Mouse (Mus musculus) MEL (cell line): ENCODE data around the gene Cacfd1. TPM values are rescaled to one million over a fixed set of nuclear protein-coding genes. Genes with fewer than 3 reads are reported as not detected.

Source experiments
- DNase-seq: peaks from one replicate; pipeline ENCODE4 v3.0.0; 2011; ENCODE audit warnings: low read depth, low spot score
- H3K27ac ChIP-seq: 2 replicates; pipeline ENCODE4 v1.5.1; 2012; ENCODE audit warnings: low read depth, mild to moderate bottlenecking, control low read depth, low read length, moderate library complexity; ENCODE audit not compliant: control insufficient read depth
- H3K27me3 ChIP-seq, 2 experiments: fragments of 150-350 bp in 1 of 2; sonication (generic) in 1 of 2; 2 replicates each; pipeline ENCODE4 v1.6.1; 2012; ENCODE audit warnings: low read length in 2 of 2, mild to moderate bottlenecking in 2 of 2, improper control_type of control experiment in 1 of 2, moderate library complexity in 1 of 2; ENCODE audit not compliant: insufficient read depth in 2 of 2, control insufficient read depth in 1 of 2
- H3K36me3 ChIP-seq, 2 experiments: 2 replicates each; pipeline ENCODE4 v1.6.1; 2012 to 2014; ENCODE audit warnings: low read length in 2 of 2, improper control_type of control experiment in 1 of 2, inconsistent platforms in 1 of 2, mild to moderate bottlenecking in 1 of 2; ENCODE audit not compliant: insufficient read depth in 2 of 2, control insufficient read depth in 1 of 2
- H3K4me1 ChIP-seq, 2 experiments: fragments of 150-350 bp in 1 of 2; sonication (generic) in 1 of 2; 2 replicates each; pipeline ENCODE4 v1.6.1; 2012; ENCODE audit warnings: low read length in 2 of 2, improper control_type of control experiment in 1 of 2, mild to moderate bottlenecking in 1 of 2; ENCODE audit not compliant: insufficient read depth in 2 of 2, control insufficient read depth in 1 of 2
- H3K4me3 ChIP-seq, 2 experiments: fragments of 150-350 bp in 1 of 2; sonication (generic) in 1 of 2; 2 replicates each; pipeline ENCODE4 v1.5.1; 2012; ENCODE audit warnings: low read depth in 2 of 2, low read length in 2 of 2, mild to moderate bottlenecking in 2 of 2, moderate library complexity in 2 of 2, control low read depth in 1 of 2, improper control_type of control experiment in 1 of 2; ENCODE audit not compliant: control insufficient read depth in 1 of 2, insufficient read depth in 1 of 2
- H3K79me2 ChIP-seq: 2 replicates; pipeline ENCODE4 v1.6.1; 2012; ENCODE audit warnings: mild to moderate bottlenecking, low read length, moderate library complexity; ENCODE audit not compliant: control insufficient read depth, poor library complexity, insufficient read depth
- H3K9ac ChIP-seq: 2 replicates; pipeline ENCODE4 v1.6.1; 2012; ENCODE audit warnings: low read depth, mild to moderate bottlenecking, control low read depth, low read length, moderate library complexity; ENCODE audit not compliant: control insufficient read depth, poor library complexity, severe bottlenecking
- H3K9me3 ChIP-seq: fragments of 150-350 bp; sonication (generic); replicated peaks from 2 replicates; pipeline ENCODE4 v1.6.1; 2012; ENCODE audit warnings: mild to moderate bottlenecking, low read length, improper control_type of control experiment, moderate library complexity; ENCODE audit not compliant: insufficient read depth
- BHLHE40 ChIP-seq: IDR thresholded peaks from 2 replicates; pipeline ENCODE4 v1.6.1; 2012; ENCODE audit warnings: low read depth, mild to moderate bottlenecking, inconsistent platforms, low read length, improper control_type of control experiment, borderline replicate concordance
- CHD1 ChIP-seq: IDR thresholded peaks from 2 replicates; pipeline ENCODE4 v1.6.1; 2012; ENCODE audit warnings: low read depth, mild to moderate bottlenecking, inconsistent platforms, low read length, improper control_type of control experiment
- CHD2 ChIP-seq: IDR thresholded peaks from 2 replicates; pipeline ENCODE4 v1.6.1; 2011; ENCODE audit warnings: low read length, improper control_type of control experiment
- CTCF ChIP-seq, 3 experiments: IDR thresholded peaks in 2 of 3; conservative IDR thresholded peaks in 1 of 3; 2 replicates each; pipeline ENCODE4 v1.5.1; 2011 to 2012; ENCODE audit warnings: low read length in 3 of 3, low read depth in 2 of 3, mild to moderate bottlenecking in 2 of 3, improper control_type of control experiment in 1 of 3, inconsistent platforms in 1 of 3, mixed read lengths in 1 of 3, moderate library complexity in 1 of 3; ENCODE audit not compliant: control insufficient read depth in 1 of 3, insufficient read depth in 1 of 3, poor library complexity in 1 of 3, severe bottlenecking in 1 of 3
- E2F4 ChIP-seq: IDR thresholded peaks from 2 replicates; pipeline ENCODE4 v1.6.1; 2011; ENCODE audit warnings: low read depth, low read length, improper control_type of control experiment, borderline replicate concordance
- ELF1 ChIP-seq: IDR thresholded peaks from 2 replicates; pipeline ENCODE4 v1.6.1; 2014; ENCODE audit warnings: low read depth, mild to moderate bottlenecking, inconsistent platforms, low read length, improper control_type of control experiment, moderate library complexity
- EP300 ChIP-seq, 2 experiments: IDR thresholded peaks; 2 replicates each; pipeline ENCODE4 v1.6.1; 2011; ENCODE audit warnings: improper control_type of control experiment in 2 of 2, low read length in 2 of 2, low read depth in 1 of 2, mild to moderate bottlenecking in 1 of 2
- ETS1 ChIP-seq: IDR thresholded peaks from 2 replicates; pipeline ENCODE4 v1.6.1; 2012; ENCODE audit warnings: low read depth, mild to moderate bottlenecking, inconsistent platforms, low read length, improper control_type of control experiment, moderate library complexity
- GATA1 ChIP-seq: IDR thresholded peaks from 2 replicates; pipeline ENCODE4 v1.6.1; 2011; ENCODE audit warnings: low read depth, low read length, improper control_type of control experiment
- HCFC1 ChIP-seq: IDR thresholded peaks from 2 replicates; pipeline ENCODE4 v1.6.1; 2012; ENCODE audit warnings: low read depth, mild to moderate bottlenecking, inconsistent platforms, low read length, improper control_type of control experiment, moderate library complexity
- JUND ChIP-seq: IDR thresholded peaks from 2 replicates; pipeline ENCODE4 v1.6.1; 2011; ENCODE audit warnings: low read depth, mild to moderate bottlenecking, improper control_type of control experiment, low read length
- KAT2A ChIP-seq: conservative IDR thresholded peaks from 2 replicates; pipeline ENCODE4 v1.6.1; 2012; ENCODE audit warnings: low read depth, low read length, improper control_type of control experiment, inconsistent platforms
- MAFK ChIP-seq: IDR thresholded peaks from 2 replicates; pipeline ENCODE4 v1.6.1; 2011; ENCODE audit warnings: low read depth, mild to moderate bottlenecking, low read length, improper control_type of control experiment, borderline replicate concordance
- MAX ChIP-seq: IDR thresholded peaks from 2 replicates; pipeline ENCODE4 v1.6.1; 2011; ENCODE audit warnings: low read length, improper control_type of control experiment
- MAZ ChIP-seq: IDR thresholded peaks from 2 replicates; pipeline ENCODE4 v1.6.1; 2012; ENCODE audit warnings: low read depth, mild to moderate bottlenecking, inconsistent platforms, low read length, improper control_type of control experiment
- MXI1 ChIP-seq: IDR thresholded peaks from 2 replicates; pipeline ENCODE4 v1.6.1; 2011; ENCODE audit warnings: mild to moderate bottlenecking, low read depth, low read length, improper control_type of control experiment
- MYB ChIP-seq: IDR thresholded peaks from 2 replicates; pipeline ENCODE4 v1.6.1; 2011; ENCODE audit warnings: mild to moderate bottlenecking, low read depth, low read length, improper control_type of control experiment
- MYC ChIP-seq: IDR thresholded peaks from 2 replicates; pipeline ENCODE4 v1.6.1; 2011; ENCODE audit warnings: low read depth, mild to moderate bottlenecking, low read length, improper control_type of control experiment, moderate library complexity
- NELFE ChIP-seq: IDR thresholded peaks from 2 replicates; pipeline ENCODE4 v1.6.1; 2011; ENCODE audit warnings: low read depth, low read length, improper control_type of control experiment
- NRF1 ChIP-seq: IDR thresholded peaks from 2 replicates; pipeline ENCODE4 v1.6.1; 2014; ENCODE audit warnings: low read depth, mild to moderate bottlenecking, inconsistent platforms, low read length, improper control_type of control experiment, moderate library complexity; ENCODE audit not compliant: poor library complexity, insufficient read depth, severe bottlenecking
- POLR2A ChIP-seq, 2 experiments: IDR thresholded peaks; 2 replicates each; pipeline ENCODE4 v1.6.1; 2011 to 2012; ENCODE audit warnings: low read length in 2 of 2, mild to moderate bottlenecking in 2 of 2, control low read depth in 1 of 2, improper control_type of control experiment in 1 of 2, low read depth in 1 of 2, moderate library complexity in 1 of 2; ENCODE audit not compliant: control insufficient read depth in 1 of 2, insufficient read depth in 1 of 2, poor library complexity in 1 of 2
- POLR2AphosphoS2 ChIP-seq: IDR thresholded peaks from 2 replicates; pipeline ENCODE4 v1.6.1; 2011; ENCODE audit warnings: low read length, improper control_type of control experiment
- POLR2AphosphoS5 ChIP-seq: IDR thresholded peaks from 2 replicates; pipeline ENCODE4 v1.6.1; 2012; ENCODE audit warnings: low read depth, borderline replicate concordance, mild to moderate bottlenecking, inconsistent platforms, low read length, moderate library complexity, mixed read lengths
- RAD21 ChIP-seq: IDR thresholded peaks from 2 replicates; pipeline ENCODE4 v1.6.1; 2011; ENCODE audit warnings: mild to moderate bottlenecking, low read depth, low read length, improper control_type of control experiment
- RCOR1 ChIP-seq: IDR thresholded peaks from 2 replicates; pipeline ENCODE4 v1.6.1; 2012; ENCODE audit warnings: low read depth, mild to moderate bottlenecking, inconsistent platforms, low read length, improper control_type of control experiment
- SIN3A ChIP-seq: IDR thresholded peaks from 2 replicates; pipeline ENCODE4 v1.6.1; 2012; ENCODE audit warnings: low read length, improper control_type of control experiment, inconsistent platforms
- SMC3 ChIP-seq: IDR thresholded peaks from 2 replicates; pipeline ENCODE4 v1.6.1; 2011; ENCODE audit warnings: low read depth, low read length, improper control_type of control experiment
- TAL1 ChIP-seq: IDR thresholded peaks from 2 replicates; pipeline ENCODE4 v1.6.1; 2012; ENCODE audit warnings: mild to moderate bottlenecking, inconsistent platforms, low read length, moderate library complexity, mixed read lengths
- TBP ChIP-seq: IDR thresholded peaks from 2 replicates; pipeline ENCODE4 v1.8.0; 2011; ENCODE audit warnings: low read depth, low read length, improper control_type of control experiment
- TCF12 ChIP-seq: IDR thresholded peaks from 2 replicates; pipeline ENCODE4 v1.6.1; 2014; ENCODE audit warnings: low read depth, mild to moderate bottlenecking, inconsistent platforms, low read length, improper control_type of control experiment, moderate library complexity
- UBTF ChIP-seq: IDR thresholded peaks from 2 replicates; pipeline ENCODE4 v1.6.1; 2012; ENCODE audit warnings: low read depth, mild to moderate bottlenecking, inconsistent platforms, low read length, improper control_type of control experiment, moderate library complexity, borderline replicate concordance; ENCODE audit not compliant: insufficient read depth
- USF1 ChIP-seq: IDR thresholded peaks from 2 replicates; pipeline ENCODE4 v1.6.1; 2014; ENCODE audit warnings: low read depth, mild to moderate bottlenecking, inconsistent platforms, low read length, improper control_type of control experiment, moderate library complexity
- USF2 ChIP-seq, 2 experiments: IDR thresholded peaks; 2 replicates each; pipeline ENCODE4 v1.6.1; 2011 to 2012; ENCODE audit warnings: improper control_type of control experiment in 2 of 2, low read length in 2 of 2, borderline replicate concordance in 1 of 2, inconsistent platforms in 1 of 2, low read depth in 1 of 2, mild to moderate bottlenecking in 1 of 2; ENCODE audit not compliant: insufficient read depth in 1 of 2
- ZC3H11A ChIP-seq: IDR thresholded peaks from 2 replicates; pipeline ENCODE4 v1.6.1; 2012; ENCODE audit warnings: low read depth, mild to moderate bottlenecking, inconsistent platforms, low read length, improper control_type of control experiment
- ZKSCAN1 ChIP-seq: IDR thresholded peaks from 2 replicates; pipeline ENCODE4 v1.6.1; 2012; ENCODE audit warnings: low read depth, mild to moderate bottlenecking, inconsistent platforms, low read length, improper control_type of control experiment, moderate library complexity
- ZMIZ1 ChIP-seq: IDR thresholded peaks from 2 replicates; pipeline ENCODE4 v1.6.1; 2012; ENCODE audit warnings: low read depth, mild to moderate bottlenecking, inconsistent platforms, low read length, improper control_type of control experiment, moderate library complexity
- ZNF384 ChIP-seq: IDR thresholded peaks from 2 replicates; pipeline ENCODE4 v1.6.1; 2012; ENCODE audit warnings: low read depth, mild to moderate bottlenecking, inconsistent platforms, low read length, improper control_type of control experiment
- polyA plus RNA-seq, 2 experiments: library from polyadenylated mRNA; stranded (reverse) in 1 of 2; unstranded in 1 of 2; fragments of >175 nt in 1 of 2; fragments of >200 nt in 1 of 2; gene quantifications; 2 replicates each; pipeline versions ENCODE4 v1.2.1 to v1.2.4; 2012; ENCODE audit warnings: low replicate concordance in 2 of 2, low read depth in 1 of 2; ENCODE audit not compliant: insufficient read length in 2 of 2, insufficient read depth in 1 of 2, missing spikeins in 1 of 2
- total RNA-seq: library from RNA; depleted of rRNA; stranded (reverse); fragments of 300-350 nt; gene quantifications from 2 replicates; pipeline ENCODE4 v1.2.3, GENCODE M21; 2012

Cacfd1 gene
- total and polyA plus RNA-seq, 3 experiments, result 19.1 to 60.7 TPM; not detected in 1

DNA sequence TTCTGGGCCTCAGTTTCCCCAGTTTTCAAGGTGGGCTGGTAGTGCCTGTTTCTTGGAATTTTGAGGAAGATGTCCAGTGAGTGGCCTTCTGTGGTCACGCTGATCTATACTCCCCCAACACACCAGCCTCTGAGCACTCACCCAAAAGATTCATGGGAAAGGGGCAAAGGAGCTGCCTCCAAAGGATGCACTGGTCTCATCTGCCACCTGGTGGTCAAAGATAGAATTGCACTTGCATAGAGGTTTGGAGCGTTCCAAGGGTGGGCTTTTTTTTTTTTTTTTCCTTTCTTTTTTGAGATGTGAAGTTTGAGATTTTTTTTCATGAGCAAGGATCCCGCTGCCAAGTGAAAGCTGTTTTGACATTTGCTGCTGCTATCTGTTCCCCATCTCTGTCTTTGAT, 28.9 kb downstream of the Cacfd1 start (continued):
- 0 out of 4 replicates have a peak, but pooled peaks of 1 of the 2 experiments have one; percentile 1 for TF ChIP-seq EP300 (IDR thresholded peaks at IDR 0.05; ENCODE audit: low read depth in 1 of 2, low read length in 2 of 2)

DNA sequence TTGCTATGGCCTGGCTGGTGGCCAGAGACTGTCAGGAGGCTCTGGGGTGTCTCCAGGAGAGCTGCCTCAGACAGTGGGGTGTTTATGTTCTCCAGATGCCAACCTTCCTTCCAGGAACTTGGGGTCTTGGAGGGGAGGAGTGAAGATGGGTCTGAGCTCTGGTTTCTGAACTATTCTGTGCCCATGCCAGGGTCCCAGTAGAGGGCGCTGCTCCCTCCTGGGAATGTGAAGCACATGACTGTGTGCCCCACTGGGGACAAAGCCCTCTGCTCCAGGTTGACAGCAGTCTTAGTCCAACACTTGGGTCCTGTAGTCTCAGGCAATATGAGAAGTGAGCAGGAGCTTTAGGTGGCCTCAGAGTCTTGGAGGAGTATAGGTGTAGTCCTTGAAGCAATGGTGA, 29.6 kb downstream of the Cacfd1 start:
- DNase-seq, result peak; percentile 62
- Histone ChIP-seq H3K27ac (no peak overlapping the region), H3K79me2 (no peaks in the 10 kb centered on the region), H3K4me1 (peaks cover 0 to 10% of the 10 kb centered on the region in 2 experiments; a peak in 1 of 4 replicates), H3K9me3 (no peaks in the 10 kb centered on the region), H3K9ac (no peak overlapping the region), H3K4me3 (peak overlapping the region in 1 of 2 experiments; percentile 40; a peak in 1 of 4 replicates), H3K27me3 (no peaks in the 10 kb centered on the region), H3K36me3 (no peaks in the 10 kb centered on the region)
- TF ChIP-seq BHLHE40, result no peak
- TF ChIP-seq MAFK, result no peak
- TF ChIP-seq ETS1, result no peak
- TF ChIP-seq HCFC1, result no peak
- no peak for TF ChIP-seq ZKSCAN1
- TF ChIP-seq MYB, result no peak
- TF ChIP-seq ELF1, result no peak
- TF ChIP-seq TAL1, result no peak
- TF ChIP-seq GATA1, result no peak
- no peak for TF ChIP-seq POLR2A (IDR thresholded peaks at IDR 0.05; ENCODE audit: control insufficient read depth in 1 of 2, insufficient read depth in 1 of 2, low read depth in 1 of 2, low read length in 2 of 2, poor library complexity in 1 of 2)
- no peak for TF ChIP-seq USF2 (IDR thresholded peaks at IDR 0.05; ENCODE audit: borderline replicate concordance in 1 of 2, insufficient read depth in 1 of 2, low read depth in 1 of 2, low read length in 2 of 2)
- no peak for TF ChIP-seq CHD1
- no peak for TF ChIP-seq JUND
- TF ChIP-seq E2F4, result no peak
- TF ChIP-seq POLR2AphosphoS5, result no peak
- no peak for TF ChIP-seq ZC3H11A
- TF ChIP-seq EP300 (IDR thresholded peaks at IDR 0.05; ENCODE audit: low read depth in 1 of 2, low read length in 2 of 2), result no peak
- no peak for TF ChIP-seq SIN3A
- no peak for TF ChIP-seq MAZ
- TF ChIP-seq UBTF, result no peak
- no peak for TF ChIP-seq NELFE
- 0 out of 2 replicates have a peak, but pooled peaks have one; percentile 29 for TF ChIP-seq MYC
- no peak for TF ChIP-seq CHD2
- no peak for TF ChIP-seq POLR2AphosphoS2
- TF ChIP-seq TBP, result no peak
- TF ChIP-seq NRF1, result no peak
- no peak for TF ChIP-seq KAT2A
- TF ChIP-seq MAX, result no peak
- peak; percentile 55 for TF ChIP-seq SMC3
- no peak for TF ChIP-seq ZNF384
- peak; percentile 68 to 80 (median 77) for TF ChIP-seq CTCF (IDR thresholded peaks at IDR 0.05 in 2 of 3, conservative IDR thresholded peaks at IDR 0.05 in 1 of 3; ENCODE audit: control insufficient read depth in 1 of 3, insufficient read depth in 1 of 3, low read depth in 2 of 3, low read length in 3 of 3, poor library complexity in 1 of 3, severe bottlenecking in 1 of 3)
- TF ChIP-seq ZMIZ1, result no peak
- peak; percentile 54 for TF ChIP-seq USF1
- no peak for TF ChIP-seq TCF12
- no peak for TF ChIP-seq RCOR1
- TF ChIP-seq RAD21, result peak; percentile 21
- no peak for TF ChIP-seq MXI1
